Mouse (Mus musculus): ENCODE measurements around the gene Nab2. TPM values are rescaled to one million over a fixed set of nuclear protein-coding genes. Genes with fewer than 3 reads are reported as not detected.

Gene Nab2
- polyA plus RNA-seq, 1 experiment, result not detected

- TF ChIP-seq CTCF (IDR thresholded peaks at IDR 0.05; ENCODE audit: insufficient read depth, low read depth, low read length), result no peak
- TF ChIP-seq POLR2A (IDR thresholded peaks at IDR 0.05; ENCODE audit: insufficient read depth, low read depth, low read length), result no peak
- WGBS, result under 1% methylated on average over 26 of the region's 32 CpGs
- Histone ChIP-seq H3K4me3 (ENCODE audit: insufficient read depth, low read depth, low read length) (peak within 1 kb of the TSS; percentile 87), H3K27ac (ENCODE audit: insufficient read depth, low read depth, low read length) (peak within 1 kb of the TSS; percentile 80), H3K4me1 (ENCODE audit: control insufficient read depth, insufficient read depth, low read length) (peaks cover 36% of the 10 kb centered on the region)
Observed at GRCm38 (mm10) chr10:127620406-127621190, 47.8 kb downstream of the Nab2 start, which contains the start of gene Lrp1. Lrp1 (minus strand) TSS chr10:127621148.

- Histone ChIP-seq H3K4me3 (ENCODE audit: insufficient read depth, low read depth, low read length) (peak overlapping the region; percentile 87), H3K4me1 (ENCODE audit: control insufficient read depth, insufficient read depth, low read length) (peaks cover 42% of the 10 kb centered on the region), H3K27ac (ENCODE audit: insufficient read depth, low read depth, low read length) (no peak overlapping the region)
- TF ChIP-seq POLR2A (IDR thresholded peaks at IDR 0.05; ENCODE audit: insufficient read depth, low read depth, low read length), result no peak
- no peak for TF ChIP-seq CTCF (IDR thresholded peaks at IDR 0.05; ENCODE audit: insufficient read depth, low read depth, low read length)
- 3% methylated on average over 12 of the region's 12 CpGs for WGBS
Observed at GRCm38 (mm10) chr10:127619941-127620405, 48.4 kb downstream of the Nab2 start.

- 22% methylated on average over 8 of the region's 8 CpGs for WGBS
- peak overlapping the region; percentile 87 for H3K4me3 ChIP-seq (ENCODE audit: insufficient read depth, low read depth, low read length)
- peaks cover 50% of the 10 kb centered on the region for H3K4me1 ChIP-seq (ENCODE audit: control insufficient read depth, insufficient read depth, low read length)
- TF ChIP-seq CTCF (IDR thresholded peaks at IDR 0.05; ENCODE audit: insufficient read depth, low read depth, low read length) (no peak), POLR2A (IDR thresholded peaks at IDR 0.05; ENCODE audit: insufficient read depth, low read depth, low read length) (no peak)
- 0 out of 2 replicates have a peak overlapping the region, but pooled peaks have one; percentile 0 for H3K27ac ChIP-seq (ENCODE audit: insufficient read depth, low read depth, low read length)
Observed at GRCm38 (mm10) chr10:127619119-127619721, 49.1 kb downstream of the Nab2 start.

GRCm38 (mm10) chr10:127618173-127618572, 50.2 kb downstream of the Nab2 start:
- no peak for TF ChIP-seq CTCF (IDR thresholded peaks at IDR 0.05; ENCODE audit: insufficient read depth, low read depth, low read length)
- TF ChIP-seq POLR2A (IDR thresholded peaks at IDR 0.05; ENCODE audit: insufficient read depth, low read depth, low read length), result no peak
- WGBS, result 43% methylated on average over 6 of the region's 6 CpGs
- Histone ChIP-seq H3K4me1 (ENCODE audit: control insufficient read depth, insufficient read depth, low read length) (peaks cover 56% of the 10 kb centered on the region), H3K4me3 (ENCODE audit: insufficient read depth, low read depth, low read length) (no peak overlapping the region), H3K27ac (ENCODE audit: insufficient read depth, low read depth, low read length) (no peak overlapping the region)

- WGBS, result 57% methylated on average over 4 of the region's 4 CpGs
- no peak overlapping the region for H3K27ac ChIP-seq (ENCODE audit: insufficient read depth, low read depth, low read length)
- TF ChIP-seq POLR2A (IDR thresholded peaks at IDR 0.05; ENCODE audit: insufficient read depth, low read depth, low read length) (no peak), CTCF (IDR thresholded peaks at IDR 0.05; ENCODE audit: insufficient read depth, low read depth, low read length) (no peak)
- peaks cover 56% of the 10 kb centered on the region for H3K4me1 ChIP-seq (ENCODE audit: control insufficient read depth, insufficient read depth, low read length)
- no peak overlapping the region for H3K4me3 ChIP-seq (ENCODE audit: insufficient read depth, low read depth, low read length)
Observed at GRCm38 (mm10) chr10:127617294-127617693, 51.1 kb downstream of the Nab2 start.

GRCm38 (mm10) chr10:127616261-127616679, 52.1 kb downstream of the Nab2 start:
- H3K4me3 ChIP-seq (ENCODE audit: insufficient read depth, low read depth, low read length), result no peak overlapping the region
- no peak overlapping the region for H3K27ac ChIP-seq (ENCODE audit: insufficient read depth, low read depth, low read length)
- no peak for TF ChIP-seq POLR2A (IDR thresholded peaks at IDR 0.05; ENCODE audit: insufficient read depth, low read depth, low read length)
- TF ChIP-seq CTCF (IDR thresholded peaks at IDR 0.05; ENCODE audit: insufficient read depth, low read depth, low read length), result no peak
- peaks cover 52% of the 10 kb centered on the region for H3K4me1 ChIP-seq (ENCODE audit: control insufficient read depth, insufficient read depth, low read length)
- WGBS, result 76% methylated on average over 7 of the region's 7 CpGs

- peak overlapping the region; percentile 59 for H3K27ac ChIP-seq (ENCODE audit: insufficient read depth, low read depth, low read length)
- peaks cover 52% of the 10 kb centered on the region for H3K4me1 ChIP-seq (ENCODE audit: control insufficient read depth, insufficient read depth, low read length)
- no peak for TF ChIP-seq POLR2A (IDR thresholded peaks at IDR 0.05; ENCODE audit: insufficient read depth, low read depth, low read length)
- no peak for TF ChIP-seq CTCF (IDR thresholded peaks at IDR 0.05; ENCODE audit: insufficient read depth, low read depth, low read length)
- WGBS, result 58% methylated on average over 3 of the region's 3 CpGs
- no peak overlapping the region for H3K4me3 ChIP-seq (ENCODE audit: insufficient read depth, low read depth, low read length)
Observed at GRCm38 (mm10) chr10:127615591-127615990, 52.8 kb downstream of the Nab2 start.

GRCm38 (mm10) chr10:127615034-127615374, 53.4 kb downstream of the Nab2 start:
- TF ChIP-seq POLR2A (IDR thresholded peaks at IDR 0.05; ENCODE audit: insufficient read depth, low read depth, low read length) (no peak), CTCF (IDR thresholded peaks at IDR 0.05; ENCODE audit: insufficient read depth, low read depth, low read length) (no peak)
- Histone ChIP-seq H3K4me3 (ENCODE audit: insufficient read depth, low read depth, low read length) (no peak overlapping the region), H3K4me1 (ENCODE audit: control insufficient read depth, insufficient read depth, low read length) (peaks cover 52% of the 10 kb centered on the region), H3K27ac (ENCODE audit: insufficient read depth, low read depth, low read length) (peak overlapping the region; percentile 59)
- WGBS, result 45% methylated on average over 2 of the region's 2 CpGs

Data from olfactory bulb, adult 2 months (tissue).